Mouse (Mus musculus) midbrain, embryonic 14.5 days (tissue): ENCODE measurements around the gene Spire2. TPM values are rescaled to one million over a fixed set of nuclear protein-coding genes. Genes with fewer than 3 reads are reported as not detected.

Source experiments
- ATAC-seq: fragments of 200-750 bp; cut with Nextera tagmentation; 2 replicates; pipeline ENCODE4 v1.8.0; 2017; ENCODE audit warnings: moderate number of reproducible peaks, moderate library complexity; ENCODE audit not compliant: low FRiP score, low TSS enrichment
- DNase-seq: peaks from one replicate; pipeline ENCODE4 v3.0.0-alpha.2; 2015
- H3K27ac ChIP-seq: fragments of 300-500 bp; sonication (generic); replicated peaks from 2 replicates; pipeline ENCODE4 v1.5.1; 2014; ENCODE audit warnings: mild to moderate bottlenecking, low read depth, low read length, moderate library complexity
- H3K27me3 ChIP-seq: fragments of 300-500 bp; sonication (generic); 2 replicates; pipeline ENCODE4 v1.6.1; 2014; ENCODE audit warnings: low read length, control low read depth, mixed read lengths; ENCODE audit not compliant: control insufficient read depth, insufficient read depth
- H3K36me3 ChIP-seq: fragments of 300-500 bp; sonication (generic); 2 replicates; pipeline ENCODE4 v1.6.1; 2014; ENCODE audit warnings: low read length, control low read depth; ENCODE audit not compliant: control insufficient read depth, insufficient read depth
- H3K4me1 ChIP-seq: fragments of 300-500 bp; sonication (generic); 2 replicates; pipeline ENCODE4 v1.6.1; 2014; ENCODE audit warnings: mild to moderate bottlenecking, antibody characterized with exemption, low read length, control low read depth; ENCODE audit not compliant: control insufficient read depth, insufficient read depth
- H3K4me2 ChIP-seq: fragments of 300-500 bp; sonication (generic); 2 replicates; pipeline ENCODE4 v1.6.1; 2014; ENCODE audit warnings: mild to moderate bottlenecking, low read length, moderate library complexity
- H3K4me3 ChIP-seq: fragments of 300-500 bp; sonication (generic); replicated peaks from 2 replicates; pipeline ENCODE4 v1.5.1; 2014; ENCODE audit warnings: low read depth, low read length
- H3K9ac ChIP-seq: fragments of 300-500 bp; sonication (generic); replicated peaks from 2 replicates; pipeline ENCODE4 v1.6.1; 2014; ENCODE audit warnings: mild to moderate bottlenecking, low read length, moderate library complexity
- H3K9me3 ChIP-seq: fragments of 300-500 bp; sonication (generic); 2 replicates; pipeline ENCODE4 v1.6.1; 2016; ENCODE audit warnings: low read length, control low read depth, mixed read lengths; ENCODE audit not compliant: control insufficient read depth
- WGBS: fragments of 180-500 bp; shearing (Covaris S2); extraction: QIAGEN DNeasy Blood & Tissue Kit; methylation state at CpG from one replicate; pipeline ENCODE4 v1.1.7; 2014; 5-methylcytosine and 5-hydroxymethylcytosine counted together
- polyA plus RNA-seq: library from polyadenylated mRNA; unstranded; fragments of >200 nt; fragmentation: Nextera tagmentation; extraction: Ambion mirVana; gene quantifications from 2 replicates; pipeline ENCODE4 v1.2.1, GENCODE M21; 2014

The Spire2 gene
- polyA plus RNA-seq, 1 experiment from 2014 or later, result 32.8 TPM

DNA sequence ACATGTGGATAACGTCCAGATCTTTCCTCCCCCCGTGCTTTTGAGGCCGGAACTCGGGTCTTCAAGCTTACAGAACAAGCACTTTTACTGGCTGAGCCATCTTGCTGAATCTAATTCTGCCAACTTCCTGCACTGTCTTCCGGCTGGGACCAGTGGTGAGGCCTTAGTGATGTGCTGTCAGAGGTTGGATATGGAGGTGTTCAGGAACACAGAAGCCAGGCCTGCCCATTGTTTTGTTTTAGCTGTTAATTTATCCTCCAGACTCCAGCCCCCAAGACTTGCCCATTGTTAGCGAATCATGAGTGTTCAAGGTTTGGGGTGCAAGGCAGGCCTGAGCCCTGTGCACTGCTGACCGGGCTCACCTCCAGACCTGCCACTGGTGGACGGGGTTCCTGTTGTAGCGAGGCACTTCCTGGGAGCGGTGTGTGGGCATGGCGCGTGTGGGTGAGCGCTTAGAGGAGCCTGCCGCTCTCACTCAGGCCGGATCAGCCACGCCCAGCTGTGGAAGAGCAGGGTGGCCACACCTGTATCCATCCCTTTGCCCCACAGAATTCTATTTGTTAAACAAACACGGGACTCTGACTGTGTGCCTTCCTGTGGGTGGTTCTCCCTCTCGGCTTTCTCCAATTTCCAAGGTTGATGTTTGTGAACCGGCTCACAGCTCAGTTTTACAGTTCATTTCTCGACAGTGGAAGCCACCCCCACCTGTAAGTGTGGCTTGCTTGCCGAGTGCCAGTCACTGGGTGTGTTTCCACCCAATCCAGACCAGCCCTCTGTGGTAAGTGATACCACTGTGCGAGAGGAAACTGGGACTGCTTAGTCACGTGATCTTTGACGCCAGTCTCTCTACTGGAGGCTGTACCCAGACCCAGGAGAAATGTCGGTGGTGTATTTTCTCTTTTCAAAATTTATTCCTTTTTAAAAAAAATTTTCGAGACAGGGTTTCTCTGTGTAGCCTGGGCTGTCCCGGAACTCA is 8.8 kb downstream of the Spire2 start:
- no peak for ATAC-seq
- 0 out of 2 replicates have a peak, but pooled peaks cover 10% of the 10 kb centered on the region for H3K36me3 ChIP-seq
- no peaks in the 10 kb centered on the region for H3K4me1 ChIP-seq
- H3K4me3 ChIP-seq, result no peak overlapping the region
- no peak overlapping the region for H3K9ac ChIP-seq
- no peak for DNase-seq
- H3K4me2 ChIP-seq, result no peak overlapping the region
- H3K27me3 ChIP-seq, result no peaks in the 10 kb centered on the region
- no peak overlapping the region for H3K27ac ChIP-seq
- 92% methylated on average over 27 of the region's 27 CpGs for WGBS
- no peaks in the 10 kb centered on the region for H3K9me3 ChIP-seq

DNA sequence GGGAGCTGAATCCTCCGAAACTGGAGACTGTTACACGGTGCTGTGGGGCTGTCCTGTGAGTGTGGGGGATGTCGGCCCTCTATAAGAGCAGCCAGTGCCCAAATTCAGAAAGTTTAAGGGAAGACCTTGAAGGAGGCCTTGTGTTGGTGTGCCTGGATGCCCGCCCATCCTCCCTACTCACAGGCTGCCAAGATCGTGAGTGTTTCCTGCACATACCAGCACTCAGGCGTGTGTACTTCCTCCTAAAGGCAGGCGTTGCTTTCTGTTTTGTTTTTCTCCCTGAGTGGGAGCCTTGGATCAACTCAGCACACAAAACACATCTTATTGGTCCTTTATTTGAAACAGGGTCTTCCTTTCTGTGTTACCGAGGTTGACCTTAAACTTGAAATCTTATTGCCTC is 9.7 kb downstream of the Spire2 start:
- WGBS, result 87% methylated on average over 8 of the region's 8 CpGs
- Histone ChIP-seq H3K4me1 (no peaks in the 10 kb centered on the region), H3K9me3 (no peaks in the 10 kb centered on the region), H3K36me3 (0 out of 2 replicates have a peak, but pooled peaks cover 7% of the 10 kb centered on the region), H3K4me2 (no peak overlapping the region), H3K27ac (no peak overlapping the region), H3K27me3 (no peaks in the 10 kb centered on the region), H3K9ac (no peak overlapping the region), H3K4me3 (no peak overlapping the region)
- DNase-seq (no peak), ATAC-seq (no peak)

DNA sequence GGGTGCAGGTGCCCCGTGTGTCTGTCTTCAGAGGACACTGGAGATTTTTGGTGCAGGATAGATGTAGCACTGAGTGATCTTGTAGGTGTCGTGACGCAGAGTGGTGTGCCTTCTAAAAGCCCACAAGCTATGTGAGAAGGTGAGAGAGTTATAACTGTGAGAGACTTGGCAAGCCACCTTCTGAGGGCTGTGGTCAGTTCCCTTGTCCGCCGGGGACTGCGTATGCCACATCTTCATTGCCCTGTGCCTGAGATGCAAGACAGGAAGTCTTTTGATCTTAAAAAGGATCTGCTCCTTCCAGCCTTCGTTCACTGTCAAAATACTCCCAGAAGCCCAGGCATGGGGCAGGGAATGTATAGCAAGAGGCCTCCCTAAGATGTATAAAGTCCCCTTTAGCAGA is 10.4 kb downstream of the Spire2 start:
- DNase-seq, result no peak
- no peaks in the 10 kb centered on the region for H3K4me1 ChIP-seq
- WGBS, result 85% methylated on average over 7 of the region's 7 CpGs
- no peak for ATAC-seq
- H3K4me3 ChIP-seq, result no peak overlapping the region
- H3K27ac ChIP-seq, result no peak overlapping the region
- no peaks in the 10 kb centered on the region for H3K9me3 ChIP-seq
- no peak overlapping the region for H3K4me2 ChIP-seq
- no peak overlapping the region for H3K9ac ChIP-seq
- H3K36me3 ChIP-seq, result peaks cover 8% of the 10 kb centered on the region
- H3K27me3 ChIP-seq, result no peaks in the 10 kb centered on the region

DNA sequence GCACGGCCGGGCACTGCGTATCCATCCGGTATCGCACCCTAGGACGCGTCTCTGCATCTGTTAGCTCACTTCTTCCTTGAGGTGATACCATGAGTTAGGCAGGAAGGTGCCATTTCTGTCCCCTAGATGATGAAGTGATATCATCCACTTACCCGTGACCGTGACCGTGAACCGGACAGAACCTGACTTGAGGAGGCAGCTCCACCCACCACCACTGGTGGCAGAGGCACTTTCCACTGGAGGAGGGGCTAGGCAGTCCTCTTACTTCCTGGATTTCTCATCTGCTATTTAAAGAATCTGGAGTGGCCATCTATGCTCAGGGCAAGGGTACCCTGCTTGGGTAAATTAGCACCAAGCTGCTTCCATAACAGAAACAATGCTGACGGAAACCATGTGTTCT is 10.9 kb downstream of the Spire2 start:
- ATAC-seq, result no peak
- no peaks in the 10 kb centered on the region for H3K9me3 ChIP-seq
- H3K4me2 ChIP-seq, result no peak overlapping the region
- H3K4me1 ChIP-seq, result no peaks in the 10 kb centered on the region
- no peak for DNase-seq
- no peak overlapping the region for H3K4me3 ChIP-seq
- H3K27me3 ChIP-seq, result no peaks in the 10 kb centered on the region
- no peak overlapping the region for H3K27ac ChIP-seq
- H3K9ac ChIP-seq, result no peak overlapping the region
- WGBS, result 90% methylated on average over 12 of the region's 12 CpGs
- peaks cover 13% of the 10 kb centered on the region for H3K36me3 ChIP-seq

DNA sequence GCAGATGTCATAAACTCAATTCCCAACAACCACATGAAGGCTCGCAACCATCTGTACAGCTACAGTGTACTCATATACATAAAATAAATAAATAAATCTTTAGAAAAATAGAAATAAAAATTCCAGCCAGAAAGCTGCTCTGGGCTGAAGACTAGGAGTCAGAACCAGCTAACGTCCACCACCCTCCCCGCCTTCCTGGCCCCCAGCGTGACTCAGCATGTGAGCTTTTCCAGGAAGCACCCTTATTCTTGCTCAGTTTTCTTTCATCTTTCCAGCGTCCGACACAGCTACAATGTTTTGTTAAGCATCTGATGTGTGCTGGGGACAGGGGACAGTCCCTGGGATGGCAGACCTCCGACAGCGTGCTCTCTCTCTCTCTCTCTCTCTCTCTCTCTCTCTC is 12.6 kb downstream of the Spire2 start:
- Histone ChIP-seq H3K4me1 (no peaks in the 10 kb centered on the region), H3K27ac (no peak overlapping the region), H3K4me2 (no peak overlapping the region), H3K9me3 (no peaks in the 10 kb centered on the region), H3K27me3 (no peaks in the 10 kb centered on the region), H3K9ac (no peak overlapping the region), H3K36me3 (peaks cover 24% of the 10 kb centered on the region), H3K4me3 (no peak overlapping the region)
- ATAC-seq, result no peak
- 90% methylated on average over 8 of the region's 8 CpGs for WGBS
- DNase-seq, result no peak

DNA sequence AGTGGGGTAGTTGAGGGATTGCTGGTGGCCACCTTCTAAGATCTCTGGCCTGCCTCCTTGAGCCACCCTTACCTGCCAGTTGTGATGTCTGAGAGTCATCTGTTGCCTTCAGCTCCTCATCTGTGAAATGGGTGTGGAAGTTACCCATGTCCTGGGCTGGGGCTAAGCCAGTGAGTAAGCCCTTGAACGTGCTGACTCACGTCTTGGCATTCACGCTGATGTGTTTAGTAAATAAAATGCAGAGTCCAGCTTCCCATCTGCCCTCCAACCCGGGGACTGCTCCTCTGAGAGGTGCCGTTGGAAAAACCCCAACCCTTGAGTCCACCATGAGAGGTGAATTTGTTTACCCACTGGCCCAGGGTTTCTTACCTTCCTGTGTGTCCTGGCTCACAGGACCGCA is 13.3 kb downstream of the Spire2 start:
- WGBS, result 90% methylated on average over 6 of the region's 6 CpGs
- no peak for ATAC-seq
- no peaks in the 10 kb centered on the region for H3K9me3 ChIP-seq

DNA sequence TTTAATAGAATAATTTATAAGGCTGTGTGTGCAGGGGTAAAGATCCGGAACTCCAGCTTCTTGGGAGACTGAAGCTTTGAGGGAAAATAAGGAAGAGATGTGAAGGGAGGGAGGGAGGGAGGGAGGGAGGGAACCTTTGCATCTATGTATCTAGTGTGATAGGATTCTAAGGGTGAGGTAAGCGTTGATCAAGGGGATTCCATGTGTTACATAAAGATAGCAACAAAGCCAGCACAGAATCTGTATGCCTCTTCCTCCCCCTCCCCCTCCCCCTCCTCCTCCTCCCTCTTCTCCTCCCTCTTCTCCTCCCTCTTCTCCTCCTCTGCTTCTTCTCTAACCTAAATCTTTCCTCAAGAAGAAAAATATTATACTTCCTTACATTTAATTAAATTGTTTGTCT is 14.8 kb downstream of the Spire2 start:
- Histone ChIP-seq H3K9me3 (no peaks in the 10 kb centered on the region), H3K27me3 (no peaks in the 10 kb centered on the region), H3K4me1 (no peaks in the 10 kb centered on the region), H3K27ac (no peak overlapping the region), H3K36me3 (peaks cover 30% of the 10 kb centered on the region), H3K4me3 (no peak overlapping the region), H3K4me2 (no peak overlapping the region), H3K9ac (no peak overlapping the region)
- ATAC-seq, result no peak
- 78% methylated on average over 2 of the region's 2 CpGs for WGBS
- no peak for DNase-seq

More for the DNA sequence above, 13.3 kb downstream of the Spire2 start:
- Histone ChIP-seq H3K4me2 (no peak overlapping the region), H3K9ac (no peak overlapping the region), H3K36me3 (peaks cover 27% of the 10 kb centered on the region), H3K4me3 (no peak overlapping the region), H3K27me3 (no peaks in the 10 kb centered on the region), H3K27ac (no peak overlapping the region), H3K4me1 (no peaks in the 10 kb centered on the region)
- DNase-seq, result no peak

DNA sequence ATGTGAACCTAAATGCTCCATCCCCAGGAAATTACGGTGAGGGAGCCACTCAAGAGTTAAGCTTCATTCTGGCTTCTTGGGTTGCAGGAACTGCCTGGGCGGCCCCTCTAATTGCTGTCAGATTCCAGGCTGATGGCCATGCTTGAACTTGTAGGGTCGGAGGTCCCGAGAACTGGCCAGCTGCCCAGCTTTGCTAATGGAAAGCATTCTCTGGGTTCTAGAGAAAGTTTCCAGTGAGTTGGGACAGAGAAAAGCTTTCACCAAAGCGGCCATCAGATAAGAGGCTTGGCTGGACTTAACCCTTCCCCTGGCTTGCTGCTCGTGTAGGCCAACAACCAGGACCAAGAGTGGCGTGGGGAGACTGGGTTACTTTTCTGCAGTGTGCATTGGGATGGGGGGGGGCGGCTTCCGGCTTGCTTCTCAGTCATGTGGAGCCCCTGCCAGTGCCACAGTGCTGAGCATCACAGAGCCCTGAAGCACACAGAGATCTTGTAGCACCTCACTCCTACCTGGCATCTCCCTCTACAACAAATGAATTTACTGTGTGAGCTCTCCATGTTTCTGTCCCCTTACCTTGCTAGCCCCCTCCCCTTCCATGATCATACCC is 15.8 kb downstream of the Spire2 start:
- peaks cover 31% of the 10 kb centered on the region for H3K36me3 ChIP-seq
- H3K4me2 ChIP-seq, result no peak overlapping the region
- no peaks in the 10 kb centered on the region for H3K27me3 ChIP-seq
- no peaks in the 10 kb centered on the region for H3K4me1 ChIP-seq
- H3K27ac ChIP-seq, result no peak overlapping the region
- 75% methylated on average over 9 of the region's 9 CpGs for WGBS
- DNase-seq (peak; percentile 56), ATAC-seq (no peak)
- H3K9ac ChIP-seq, result no peak overlapping the region
- H3K4me3 ChIP-seq, result no peak overlapping the region
- H3K9me3 ChIP-seq, result no peaks in the 10 kb centered on the region

DNA sequence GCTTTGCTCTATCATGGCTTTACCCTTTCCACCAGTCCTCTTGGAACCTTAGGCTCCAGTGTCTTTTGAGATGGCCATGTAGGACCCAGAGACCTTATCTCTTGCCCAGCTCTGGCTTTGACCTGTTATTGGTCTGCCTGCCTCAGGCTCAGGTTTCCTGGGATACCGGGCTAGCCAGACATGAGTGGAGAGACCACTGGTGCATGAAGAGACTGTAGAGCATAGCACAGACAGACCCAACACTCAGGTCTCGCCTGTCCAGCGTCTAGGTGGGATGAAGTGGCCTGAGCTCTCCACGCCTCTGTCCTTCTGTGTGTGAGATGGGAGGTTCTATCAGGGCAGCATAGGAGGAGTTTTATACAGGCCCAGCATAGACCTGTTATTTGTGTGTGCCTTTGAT is 16.6 kb downstream of the Spire2 start:
- DNase-seq (no peak), ATAC-seq (no peak)
- Histone ChIP-seq H3K36me3 (peaks cover 34% of the 10 kb centered on the region), H3K27me3 (no peaks in the 10 kb centered on the region), H3K9ac (no peak overlapping the region), H3K9me3 (no peaks in the 10 kb centered on the region), H3K4me3 (no peak overlapping the region), H3K4me2 (no peak overlapping the region), H3K27ac (no peak overlapping the region), H3K4me1 (no peaks in the 10 kb centered on the region)
- WGBS, result 71% methylated on average over 4 of the region's 4 CpGs
